Mouse (Mus musculus) retina, adult 2 months (tissue): Measurements from ENCODE around the gene Pcdh15.

ENCODE experiments used
- DNase-seq: peaks from one replicate; pipeline ENCODE4 v3.0.0-alpha.2; 2012; ENCODE audit warnings: low read depth, low spot score

Gene Pcdh15

GRCm38 (mm10) chr10:73947799-73948198 is 848.7 kb downstream of the Pcdh15 start:
- DNase-seq = no peak

- DNase-seq = no peak
Measured at GRCm38 (mm10) chr10:73953362-73953761, 854.2 kb downstream of the Pcdh15 start.

GRCm38 (mm10) chr10:73984057-73984456 is 884.9 kb downstream of the Pcdh15 start:
- DNase-seq = no peak

- DNase-seq = no peak
Measured at GRCm38 (mm10) chr10:74008836-74009235, 909.7 kb downstream of the Pcdh15 start.

- DNase-seq = no peak
Measured at GRCm38 (mm10) chr10:74023091-74023490, 923.9 kb downstream of the Pcdh15 start.

GRCm38 (mm10) chr10:74053059-74053458 is 953.9 kb downstream of the Pcdh15 start:
- DNase-seq = no peak

- no peak for DNase-seq
Measured at GRCm38 (mm10) chr10:74086653-74087052, 987.5 kb downstream of the Pcdh15 start.

GRCm38 (mm10) chr10:74098296-74098695 is 999.2 kb downstream of the Pcdh15 start:
- DNase-seq = no peak

GRCm38 (mm10) chr10:74114107-74114506 is 1015.0 kb downstream of the Pcdh15 start:
- no peak for DNase-seq

GRCm38 (mm10) chr10:74116817-74117216 is 1017.7 kb downstream of the Pcdh15 start:
- DNase-seq = no peak

GRCm38 (mm10) chr10:74123421-74123820 is 1024.3 kb downstream of the Pcdh15 start:
- no peak for DNase-seq

- no peak for DNase-seq
Measured at GRCm38 (mm10) chr10:74129192-74129591, 1030.0 kb downstream of the Pcdh15 start.

GRCm38 (mm10) chr10:74129665-74130064 is 1030.5 kb downstream of the Pcdh15 start:
- DNase-seq = no peak

- DNase-seq = no peak
Measured at GRCm38 (mm10) chr10:74130805-74131204, 1031.7 kb downstream of the Pcdh15 start.

GRCm38 (mm10) chr10:74147966-74148365 is 1048.8 kb downstream of the Pcdh15 start:
- no peak for DNase-seq

- DNase-seq = no peak
Measured at GRCm38 (mm10) chr10:74181921-74182320, 1082.8 kb downstream of the Pcdh15 start.

GRCm38 (mm10) chr10:74203650-74204049 is 1104.5 kb downstream of the Pcdh15 start:
- DNase-seq = peak; percentile 22

GRCm38 (mm10) chr10:74217268-74217667 is 1118.1 kb downstream of the Pcdh15 start:
- DNase-seq = no peak

- DNase-seq = no peak
Measured at GRCm38 (mm10) chr10:74220439-74220838, 1121.3 kb downstream of the Pcdh15 start.

GRCm38 (mm10) chr10:74257716-74258446 is 1158.7 kb downstream of the Pcdh15 start:
- DNase-seq = no peak

- DNase-seq = no peak
Measured at GRCm38 (mm10) chr10:74258639-74259038, 1159.5 kb downstream of the Pcdh15 start.

GRCm38 (mm10) chr10:74269637-74270269 is 1170.6 kb downstream of the Pcdh15 start:
- DNase-seq = no peak

- DNase-seq = no peak
Measured at GRCm38 (mm10) chr10:74270894-74271293, 1171.8 kb downstream of the Pcdh15 start.
